Mouse (Mus musculus) thymus, postnatal 14 days (tissue): ENCODE results near the gene Gipc3.

Experiments
- DNase-seq: peaks from one replicate; pipeline ENCODE4 v3.0.0; 2021

The Gipc3 gene

GRCm38 (mm10) chr10:81342686-81343505 is at the start of gene Gipc3:
Gene Gipc3, minus strand, starts transcription at chr10:81343266.
- peak; percentile 32 for DNase-seq

GRCm38 (mm10) chr10:81392781-81393185 is 49.7 kb upstream of the Gipc3 start, which contains the start of gene Smim24:
Gene Smim24, plus strand, starts transcription at chr10:81393051.
- peak; percentile 33 for DNase-seq

- DNase-seq = no peak
These were observed 49.2 kb upstream of the Gipc3 start for GRCm38 (mm10) chr10:81392270-81392669.

- DNase-seq = no peak
These were observed 47.6 kb upstream of the Gipc3 start for GRCm38 (mm10) chr10:81390678-81390965.

- DNase-seq = peak; percentile 76
These were observed 47.0 kb upstream of the Gipc3 start for GRCm38 (mm10) chr10:81389801-81390677.

- DNase-seq = no peak
These were observed 46.3 kb upstream of the Gipc3 start for GRCm38 (mm10) chr10:81389373-81389772.

DNA sequence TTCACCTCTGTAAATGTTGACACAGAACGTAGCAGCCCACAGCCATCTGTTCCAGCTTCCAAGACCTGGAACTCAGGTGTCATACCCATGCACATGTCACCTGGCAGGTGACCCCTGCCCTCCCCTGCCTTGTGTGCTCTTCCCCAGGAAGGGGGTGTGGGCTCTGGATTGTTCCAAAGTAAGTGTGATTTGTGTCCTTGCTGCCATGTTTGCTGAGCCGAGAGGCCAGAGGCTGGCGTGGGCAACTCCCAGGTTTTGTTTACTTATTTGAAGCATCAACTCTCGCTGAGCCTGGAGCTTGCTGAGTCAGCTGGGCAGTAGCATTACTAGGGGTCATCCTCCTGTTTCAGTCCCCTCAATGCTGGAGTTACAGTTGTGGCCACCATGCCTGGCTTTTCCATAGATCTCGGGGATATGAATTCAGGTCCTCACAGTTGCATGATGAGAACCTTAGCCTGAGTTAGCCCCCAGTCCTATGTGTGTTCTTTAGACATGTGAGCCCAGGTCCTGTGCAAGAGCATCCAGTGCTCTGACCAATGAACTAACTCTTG is 45.5 kb upstream of the Gipc3 start, which contains the start of gene Gm48552:
Gene Gm48552, plus strand, starts transcription at position 501 of the 551 bp plus-strand sequence.
- DNase-seq = no peak

- DNase-seq = no peak
These were observed 44.6 kb upstream of the Gipc3 start for GRCm38 (mm10) chr10:81387716-81388115.

DNA sequence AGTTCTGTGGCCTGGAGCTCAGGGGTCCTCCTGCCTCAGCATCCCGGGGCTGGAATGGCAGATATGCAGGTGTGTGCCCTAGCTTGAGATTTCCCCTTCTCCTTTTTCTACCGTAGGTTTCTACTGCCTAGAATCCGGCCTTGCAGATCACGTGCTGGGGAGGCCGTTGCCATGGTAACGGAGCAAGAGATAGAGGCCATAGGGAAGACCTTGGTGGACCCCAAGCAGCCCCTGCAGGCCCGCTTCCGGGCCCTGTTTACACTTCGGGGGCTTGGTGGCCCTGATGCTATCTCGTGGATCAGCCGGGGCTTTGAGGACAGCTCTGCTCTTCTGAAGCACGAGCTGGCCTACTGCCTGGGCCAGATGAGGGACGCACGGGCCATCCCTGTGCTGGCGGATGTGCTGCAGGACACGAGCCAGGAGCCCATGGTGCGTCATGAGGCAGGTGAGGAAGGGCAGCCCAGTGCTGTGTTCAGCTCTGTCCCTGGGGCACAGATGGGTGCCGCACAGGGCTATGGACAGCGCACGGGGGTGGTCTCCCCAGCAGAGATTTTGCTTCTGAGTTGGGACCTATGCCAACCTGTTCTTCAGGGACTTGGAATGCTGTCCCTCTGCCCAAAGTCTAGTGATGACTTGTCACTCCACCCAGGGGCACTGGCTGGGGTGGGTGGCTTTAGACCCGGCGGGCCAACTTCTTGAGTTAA is 42.7 kb upstream of the Gipc3 start:
- no peak for DNase-seq

DNA sequence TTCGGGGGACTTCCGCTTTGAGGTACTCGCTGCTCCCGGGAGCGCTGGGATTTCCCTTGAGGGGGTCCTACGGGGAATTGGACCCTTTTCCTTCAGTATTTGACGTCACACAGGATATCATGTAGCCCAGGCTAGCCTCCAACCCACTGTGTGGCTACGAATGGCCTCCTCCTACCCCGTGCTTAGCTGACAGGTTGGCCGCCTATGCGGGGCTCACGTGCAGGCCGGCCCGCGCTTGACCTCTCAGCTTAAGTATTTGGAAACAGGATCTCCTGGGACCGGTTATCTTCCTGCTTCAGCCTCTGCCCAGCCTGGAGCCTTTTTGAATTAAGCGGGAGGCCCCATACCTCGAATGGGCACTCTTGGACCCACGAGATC is 41.5 kb upstream of the Gipc3 start:
- DNase-seq = no peak

GRCm38 (mm10) chr10:81383802-81384604 is 40.9 kb upstream of the Gipc3 start, which contains the start of the genes Dohh and Gm48551:
Gene Dohh, plus strand, starts transcription at chr10:81384428.
Gene Gm48551, plus strand, starts transcription at chr10:81384466.
- DNase-seq = peak; percentile 97

GRCm38 (mm10) chr10:81382039-81382438 is 39.0 kb upstream of the Gipc3 start:
- no peak for DNase-seq

GRCm38 (mm10) chr10:81379809-81380378 is 36.8 kb upstream of the Gipc3 start:
- no peak for DNase-seq

- DNase-seq = no peak
These were observed 36.1 kb upstream of the Gipc3 start for GRCm38 (mm10) chr10:81379183-81379553.

DNA sequence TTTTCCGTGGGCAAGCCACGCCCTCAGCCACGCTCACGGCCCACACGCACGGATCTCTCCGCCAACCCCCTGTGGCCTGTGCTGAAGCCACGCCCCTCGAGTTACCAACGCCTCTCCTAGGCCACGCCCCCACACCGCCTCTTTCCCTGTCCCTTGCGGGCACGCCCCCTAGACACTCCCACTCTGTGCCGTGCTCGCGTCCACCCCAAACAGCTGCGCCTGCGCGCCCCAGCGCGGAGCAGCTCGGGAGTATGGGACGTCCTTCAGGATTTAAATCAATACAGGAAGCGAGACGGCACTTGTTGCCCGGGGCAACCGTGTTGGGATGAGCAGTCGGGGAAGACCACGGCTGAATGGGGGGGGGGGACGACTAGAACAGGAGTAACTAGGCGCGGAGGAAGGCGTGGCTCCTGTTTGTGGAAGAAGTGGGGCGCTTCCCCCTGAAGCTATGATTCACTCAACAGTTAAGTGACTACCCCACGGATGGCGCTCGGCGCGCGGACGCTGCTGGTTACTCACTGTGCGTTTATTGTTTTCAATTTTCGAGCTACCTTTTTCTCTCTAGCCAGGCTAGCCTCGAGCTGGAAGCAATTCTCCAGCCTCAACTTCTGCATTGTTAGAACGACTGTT is 35.6 kb upstream of the Gipc3 start:
- DNase-seq = peak; percentile 100

- DNase-seq = no peak
These were observed 34.9 kb upstream of the Gipc3 start, which contains the start of gene Fzr1 for GRCm38 (mm10) chr10:81377793-81378552. Gene Fzr1, minus strand, starts transcription at chr10:81378516.

GRCm38 (mm10) chr10:81377362-81377664 is 34.2 kb upstream of the Gipc3 start:
- DNase-seq = no peak

DNA sequence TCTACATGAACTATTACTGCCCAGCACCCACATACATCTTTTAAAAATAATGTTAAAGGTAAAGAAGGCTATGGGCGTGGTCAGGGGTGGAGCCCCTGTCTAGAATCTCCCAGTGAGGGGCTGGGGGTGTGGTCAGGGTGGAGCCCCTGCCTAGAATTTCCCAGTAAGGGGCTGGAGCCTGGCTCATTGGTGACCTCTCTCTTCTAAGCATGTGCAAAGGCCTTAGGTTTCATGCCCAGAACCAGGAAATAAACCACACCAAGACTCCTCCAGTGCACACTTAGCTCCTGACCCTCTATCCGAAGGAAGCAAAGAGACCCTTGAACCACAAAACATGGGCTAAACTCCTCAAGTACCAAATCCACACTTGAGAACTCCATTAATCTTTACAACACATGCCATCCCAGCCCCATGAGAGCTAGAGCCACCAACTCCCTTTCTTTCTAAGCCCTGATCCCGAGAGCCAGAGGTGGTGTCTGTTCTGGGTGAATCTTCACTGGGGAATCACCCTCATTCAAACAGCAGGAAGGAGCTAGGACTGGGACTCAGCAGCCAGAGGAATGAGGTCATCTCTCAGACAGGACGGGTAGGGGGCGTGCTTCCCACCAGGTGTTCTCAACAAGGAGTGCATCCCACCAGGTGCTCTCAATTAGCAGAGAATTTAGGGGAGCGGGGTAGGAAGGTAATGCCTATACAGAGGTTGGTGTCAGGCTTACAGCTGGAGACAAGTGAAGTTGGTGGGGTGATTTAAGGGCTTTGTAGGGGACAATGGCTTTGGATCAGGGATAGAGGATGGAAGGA is 33.7 kb upstream of the Gipc3 start:
- peak; percentile 60 for DNase-seq

DNA sequence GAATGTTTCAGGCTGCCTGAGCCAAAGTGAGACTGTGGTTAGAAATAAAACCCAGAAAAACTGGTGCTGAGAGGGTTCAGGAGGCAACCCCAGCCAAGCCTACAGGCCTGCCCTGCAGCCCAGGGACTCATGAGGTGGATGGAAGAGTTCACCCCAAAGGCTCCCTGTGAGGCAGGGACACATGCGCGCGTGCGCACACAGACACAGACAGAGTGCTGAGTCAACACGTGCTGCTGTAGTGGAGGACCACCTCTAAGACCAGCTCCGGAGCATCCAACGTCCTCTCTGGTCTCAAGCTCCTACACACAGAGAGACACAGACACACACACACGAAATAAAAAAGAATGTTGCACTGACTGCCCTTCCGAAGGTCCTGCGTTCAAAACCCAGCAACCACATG is 32.3 kb upstream of the Gipc3 start:
- DNase-seq = no peak

GRCm38 (mm10) chr10:81367207-81367495 is 24.1 kb upstream of the Gipc3 start:
- DNase-seq = no peak
